Mouse (Mus musculus) liver, embryonic 12.5 days (tissue): ENCODE measurements around the gene 4930432K21Rik. TPM values are rescaled to one million over a fixed set of nuclear protein-coding genes. Genes with fewer than 3 reads are reported as not detected.

Experiments
- ATAC-seq: fragments of 200-750 bp; cut with Nextera tagmentation; 2 replicates; pipeline ENCODE4 v1.8.0; 2017; ENCODE audit warnings: moderate number of reproducible peaks, mild to moderate bottlenecking, moderate library complexity
- H3K27ac ChIP-seq: fragments of 300-500 bp; sonication (generic); 2 replicates; pipeline ENCODE4 v1.5.1; 2016; ENCODE audit warnings: mild to moderate bottlenecking
- H3K27me3 ChIP-seq: fragments of 300-500 bp; sonication (generic); replicated peaks from 2 replicates; pipeline ENCODE4 v1.6.1; 2016; ENCODE audit warnings: mild to moderate bottlenecking, moderate library complexity
- H3K36me3 ChIP-seq: fragments of 300-500 bp; sonication (generic); 2 replicates; pipeline ENCODE4 v1.6.1; 2016; ENCODE audit warnings: mild to moderate bottlenecking, moderate library complexity
- H3K4me1 ChIP-seq: fragments of 300-500 bp; sonication (generic); 2 replicates; pipeline ENCODE4 v1.6.1; 2016
- H3K4me2 ChIP-seq: fragments of 300-500 bp; sonication (generic); 2 replicates; pipeline ENCODE4 v1.6.1; 2016; ENCODE audit warnings: mild to moderate bottlenecking, moderate library complexity
- H3K4me3 ChIP-seq: fragments of 300-500 bp; sonication (generic); 2 replicates; pipeline ENCODE4 v1.5.1; 2016; ENCODE audit warnings: mild to moderate bottlenecking, moderate library complexity
- H3K9ac ChIP-seq: fragments of 300-500 bp; sonication (generic); 2 replicates; pipeline ENCODE4 v1.6.1; 2016; ENCODE audit warnings: mild to moderate bottlenecking, moderate library complexity
- H3K9me3 ChIP-seq: fragments of 300-500 bp; sonication (generic); replicated peaks from 2 replicates; pipeline ENCODE4 v1.6.1; 2016; ENCODE audit warnings: mild to moderate bottlenecking, moderate library complexity
- WGBS: fragments of 180-500 bp; shearing (Covaris S2); methylation state at CpG from one replicate; pipeline ENCODE4 v1.1.7; 2016; ENCODE audit not compliant: insufficient replicate concordance; 5-methylcytosine and 5-hydroxymethylcytosine counted together
- polyA plus RNA-seq: library from polyadenylated mRNA; unstranded; fragments of >200 nt; fragmentation: Nextera tagmentation; extraction: Ambion mirVana; gene quantifications from 2 replicates; pipeline ENCODE4 v1.2.1, GENCODE M21; 2016

The 4930432K21Rik gene
- polyA plus RNA-seq, 1 experiment from 2014 or later, result 0.58 TPM

DNA sequence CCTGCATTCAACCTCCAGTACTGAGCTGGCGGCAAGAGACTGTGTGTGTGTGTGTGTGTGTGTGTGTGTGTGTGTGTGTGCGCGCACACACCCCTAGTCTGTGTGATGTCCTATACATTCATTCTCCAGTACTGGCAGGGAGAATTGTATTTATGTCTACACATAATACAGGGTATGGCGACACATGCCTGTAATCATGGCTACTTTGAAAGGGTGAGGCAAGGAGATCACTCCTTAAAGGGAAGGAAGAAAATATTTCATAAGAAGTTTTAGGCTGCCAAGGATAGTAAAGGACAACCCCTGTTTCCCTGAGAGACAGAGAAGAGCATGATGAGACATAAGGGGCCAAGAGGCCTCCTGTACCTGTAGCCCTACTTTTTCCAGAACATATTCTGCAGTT lies 9.8 kb downstream of the 4930432K21Rik start:
- Histone ChIP-seq H3K4me1 (no peaks in the 10 kb centered on the region), H3K9me3 (no peaks in the 10 kb centered on the region), H3K36me3 (no peaks in the 10 kb centered on the region), H3K27ac (no peak overlapping the region), H3K27me3 (no peaks in the 10 kb centered on the region; the same call in 1 of the 2 replicates), H3K4me3 (no peak overlapping the region), H3K4me2 (no peak overlapping the region), H3K9ac (no peak overlapping the region)
- 72% methylated on average over 4 of the region's 4 CpGs for WGBS
- no peak for ATAC-seq

DNA sequence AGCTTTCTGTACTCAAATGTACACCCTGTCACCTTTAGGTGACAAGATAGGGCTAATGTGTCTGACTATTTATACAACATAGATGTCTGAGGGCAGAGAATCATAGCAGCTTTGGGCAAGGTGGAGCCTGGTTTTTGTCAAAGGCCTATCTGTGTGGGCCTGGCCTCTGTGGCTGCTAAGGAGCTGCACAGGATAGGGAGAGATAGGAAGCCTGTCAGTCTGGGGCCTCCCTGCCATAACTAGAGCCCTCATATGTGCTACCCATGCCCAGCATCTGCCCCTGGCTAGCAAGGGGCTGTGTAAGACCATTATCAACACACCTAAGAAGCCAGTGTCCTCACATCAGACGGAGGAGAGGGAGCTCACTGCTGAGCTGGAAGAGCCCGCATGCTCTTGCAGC lies 19.9 kb downstream of the 4930432K21Rik start:
- Histone ChIP-seq H3K4me2 (no peak overlapping the region), H3K9ac (no peak overlapping the region), H3K27ac (no peak overlapping the region), H3K36me3 (peaks cover 10% of the 10 kb centered on the region; the same call in 1 of the 2 replicates), H3K27me3 (0 out of 2 replicates have a peak, but pooled peaks cover 4% of the 10 kb centered on the region), H3K9me3 (no peaks in the 10 kb centered on the region), H3K4me3 (no peak overlapping the region), H3K4me1 (0 out of 2 replicates have a peak, but pooled peaks cover 5% of the 10 kb centered on the region)
- peak; percentile 58; the same call in 1 of the 2 replicates for ATAC-seq
- 65% methylated on average over 2 of the region's 2 CpGs for WGBS

DNA sequence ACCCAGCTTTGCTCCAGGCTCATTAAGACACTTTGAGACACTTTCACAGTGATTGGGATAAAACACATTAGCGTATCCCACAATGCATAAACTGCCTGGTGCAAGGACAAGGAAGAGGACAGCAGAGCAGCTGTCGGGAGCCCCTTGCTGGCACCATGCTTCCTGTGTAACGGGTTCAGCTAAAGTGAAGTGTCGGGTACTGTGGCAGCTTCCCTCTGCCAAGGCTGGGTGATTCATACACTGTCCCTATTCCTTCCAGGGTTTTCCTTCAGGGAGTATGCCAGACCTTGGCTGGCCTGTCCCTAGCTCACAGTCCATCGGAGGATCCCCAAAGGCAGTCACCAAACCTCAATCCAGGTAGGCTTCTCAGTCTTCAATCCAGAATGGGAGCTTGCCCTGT lies 22.3 kb downstream of the 4930432K21Rik start:
- Histone ChIP-seq H3K27ac (no peak overlapping the region), H3K9ac (no peak overlapping the region), H3K4me2 (no peak overlapping the region), H3K27me3 (0 out of 2 replicates have a peak, but pooled peaks cover 4% of the 10 kb centered on the region), H3K36me3 (peaks cover 12% of the 10 kb centered on the region; the same call in 1 of the 2 replicates), H3K4me3 (no peak overlapping the region), H3K4me1 (0 out of 2 replicates have a peak, but pooled peaks cover 5% of the 10 kb centered on the region), H3K9me3 (no peaks in the 10 kb centered on the region)
- ATAC-seq, result no peak
- WGBS, result 70% methylated on average over 5 of the region's 5 CpGs

DNA sequence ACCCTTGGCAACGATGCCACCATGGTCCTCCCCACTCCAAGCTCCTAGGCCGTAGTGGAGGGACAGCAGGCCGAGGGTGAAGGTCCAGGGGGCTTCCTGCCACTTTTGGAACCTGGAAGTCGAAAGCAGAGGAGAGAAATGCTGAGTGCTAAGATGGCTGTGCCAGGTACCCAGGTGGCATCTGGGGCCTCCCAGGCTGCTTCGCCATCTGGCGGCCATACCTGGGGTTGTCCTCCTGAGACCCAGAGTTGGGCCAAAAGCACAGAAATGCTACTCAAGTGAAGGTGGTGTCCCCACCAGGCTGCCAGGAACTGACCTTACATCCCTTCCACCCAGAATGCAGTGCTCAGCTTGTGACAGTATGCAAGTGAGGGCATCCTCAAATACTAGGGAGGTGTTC lies 26.0 kb downstream of the 4930432K21Rik start:
- peaks cover 7% of the 10 kb centered on the region for H3K4me1 ChIP-seq
- H3K9me3 ChIP-seq, result no peaks in the 10 kb centered on the region
- no peak overlapping the region for H3K4me3 ChIP-seq
- no peak overlapping the region for H3K27ac ChIP-seq
- no peak for ATAC-seq
- H3K4me2 ChIP-seq, result no peak overlapping the region
- peaks cover 12% of the 10 kb centered on the region; the same call in 1 of the 2 replicates for H3K36me3 ChIP-seq
- H3K9ac ChIP-seq, result no peak overlapping the region
- H3K27me3 ChIP-seq, result no peaks in the 10 kb centered on the region
- 62% methylated on average over 6 of the region's 6 CpGs for WGBS

DNA sequence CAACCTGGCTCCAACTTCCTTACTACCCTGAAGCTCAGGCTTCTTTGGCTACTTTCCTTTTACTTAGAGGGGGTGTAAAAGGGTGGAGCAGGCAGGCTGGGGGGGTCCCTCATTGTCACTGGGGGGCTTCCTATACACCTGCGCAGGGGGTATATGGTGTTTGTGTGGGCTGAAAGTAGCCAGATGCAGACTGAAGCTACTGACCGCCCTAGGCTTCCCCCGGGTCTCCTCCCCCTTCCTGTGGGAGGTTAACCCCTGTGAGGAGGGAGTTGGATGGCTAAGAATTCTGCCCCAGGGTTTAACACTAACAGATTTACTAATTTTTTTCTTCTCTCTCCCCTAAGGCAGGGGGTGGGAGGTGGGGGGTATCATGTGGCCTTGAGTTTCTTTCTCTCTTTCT lies 28.7 kb downstream of the 4930432K21Rik start:
- Histone ChIP-seq H3K36me3 (peaks cover 11% of the 10 kb centered on the region; the same call in 1 of the 2 replicates), H3K4me1 (peaks cover 28% of the 10 kb centered on the region), H3K27me3 (peaks cover 5% of the 10 kb centered on the region), H3K4me3 (no peak overlapping the region), H3K9ac (no peak overlapping the region), H3K27ac (no peak overlapping the region), H3K9me3 (no peaks in the 10 kb centered on the region), H3K4me2 (no peak overlapping the region)
- no peak for ATAC-seq
- 21% methylated on average over 3 of the region's 3 CpGs for WGBS

DNA sequence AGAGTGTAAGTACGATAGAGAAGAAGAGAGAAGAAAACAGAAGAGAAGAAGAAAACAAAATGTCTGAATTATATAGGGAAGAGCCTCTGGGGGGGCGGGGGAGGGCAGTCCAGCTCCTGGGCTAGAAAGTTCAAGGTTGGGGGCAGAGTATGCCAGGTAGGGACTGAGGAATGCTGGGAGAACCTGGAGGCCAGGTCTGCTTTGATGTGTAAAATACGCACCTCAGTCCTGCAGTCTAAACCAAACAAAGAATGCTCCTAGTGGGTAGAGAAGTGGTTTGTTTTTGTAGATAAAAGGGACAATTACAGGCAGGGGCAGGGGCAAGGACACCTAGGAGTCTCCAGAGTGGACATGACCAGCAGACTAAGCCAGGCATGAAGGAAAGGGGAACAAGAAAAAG lies 29.6 kb downstream of the 4930432K21Rik start:
- Histone ChIP-seq H3K4me1 (peaks cover 30% of the 10 kb centered on the region), H3K9ac (no peak overlapping the region), H3K36me3 (peaks cover 5% of the 10 kb centered on the region; the same call in 1 of the 2 replicates), H3K4me3 (no peak overlapping the region), H3K27me3 (peaks cover 12% of the 10 kb centered on the region), H3K4me2 (no peak overlapping the region), H3K9me3 (no peaks in the 10 kb centered on the region), H3K27ac (no peak overlapping the region)
- no peak for ATAC-seq
- 67% methylated on average over 3 of the region's 3 CpGs for WGBS

DNA sequence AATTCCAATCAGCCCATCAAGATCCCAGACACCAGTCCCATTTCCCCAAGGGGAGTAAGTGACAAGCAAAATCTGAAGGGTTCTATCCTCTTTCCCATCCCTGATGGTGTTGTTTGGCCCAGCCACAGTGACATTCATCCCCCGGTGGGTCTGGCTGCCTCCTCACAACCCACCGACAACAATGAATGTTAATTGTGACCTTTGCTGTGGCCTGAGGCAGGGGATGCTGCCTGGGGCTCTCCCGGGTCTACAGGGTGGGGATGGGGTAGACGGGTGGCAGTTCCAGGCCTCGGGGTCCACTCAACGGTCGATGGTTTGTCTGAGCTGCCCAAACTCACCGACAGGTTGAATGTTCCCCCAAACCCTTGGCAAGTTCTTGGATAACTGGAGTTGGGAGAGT lies 30.8 kb downstream of the 4930432K21Rik start:
- no peaks in the 10 kb centered on the region for H3K36me3 ChIP-seq
- WGBS, result 71% methylated on average over 8 of the region's 8 CpGs
- peaks cover 24% of the 10 kb centered on the region for H3K27me3 ChIP-seq
- no peak overlapping the region for H3K4me2 ChIP-seq
- no peak overlapping the region for H3K9ac ChIP-seq
- no peaks in the 10 kb centered on the region for H3K9me3 ChIP-seq
- H3K4me1 ChIP-seq, result peaks cover 42% of the 10 kb centered on the region
- H3K4me3 ChIP-seq, result no peak overlapping the region
- H3K27ac ChIP-seq, result no peak overlapping the region
- ATAC-seq, result no peak

DNA sequence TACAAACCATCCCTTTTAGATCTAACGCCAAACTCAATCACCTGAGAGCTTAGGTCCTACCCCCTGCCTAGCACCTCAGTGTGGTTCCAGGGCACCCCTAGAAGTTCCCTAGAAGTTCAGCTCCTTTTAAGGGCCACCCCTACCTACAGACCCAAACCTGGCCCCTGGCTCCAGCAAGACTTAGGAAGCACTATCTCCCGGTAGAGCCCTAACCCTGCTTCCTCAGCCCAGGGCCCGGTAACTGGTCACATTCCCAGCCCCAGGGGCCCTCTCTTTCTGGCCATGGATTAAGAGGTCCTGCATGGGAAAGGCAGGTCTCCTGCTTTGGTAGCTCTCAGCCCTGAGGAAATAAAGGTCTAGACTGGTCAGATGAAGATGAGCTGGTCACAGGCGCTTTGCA lies 32.1 kb downstream of the 4930432K21Rik start:
- Histone ChIP-seq H3K27ac (no peak overlapping the region), H3K36me3 (no peaks in the 10 kb centered on the region), H3K4me3 (no peak overlapping the region), H3K9ac (0 out of 2 replicates have a peak overlapping the region, but pooled peaks have one; percentile 2), H3K4me2 (peak overlapping the region; percentile 48), H3K4me1 (peaks cover 50% of the 10 kb centered on the region), H3K9me3 (no peaks in the 10 kb centered on the region), H3K27me3 (peaks cover 37% of the 10 kb centered on the region)
- ATAC-seq, result no peak
- WGBS, result 33% methylated on average over 4 of the region's 4 CpGs

DNA sequence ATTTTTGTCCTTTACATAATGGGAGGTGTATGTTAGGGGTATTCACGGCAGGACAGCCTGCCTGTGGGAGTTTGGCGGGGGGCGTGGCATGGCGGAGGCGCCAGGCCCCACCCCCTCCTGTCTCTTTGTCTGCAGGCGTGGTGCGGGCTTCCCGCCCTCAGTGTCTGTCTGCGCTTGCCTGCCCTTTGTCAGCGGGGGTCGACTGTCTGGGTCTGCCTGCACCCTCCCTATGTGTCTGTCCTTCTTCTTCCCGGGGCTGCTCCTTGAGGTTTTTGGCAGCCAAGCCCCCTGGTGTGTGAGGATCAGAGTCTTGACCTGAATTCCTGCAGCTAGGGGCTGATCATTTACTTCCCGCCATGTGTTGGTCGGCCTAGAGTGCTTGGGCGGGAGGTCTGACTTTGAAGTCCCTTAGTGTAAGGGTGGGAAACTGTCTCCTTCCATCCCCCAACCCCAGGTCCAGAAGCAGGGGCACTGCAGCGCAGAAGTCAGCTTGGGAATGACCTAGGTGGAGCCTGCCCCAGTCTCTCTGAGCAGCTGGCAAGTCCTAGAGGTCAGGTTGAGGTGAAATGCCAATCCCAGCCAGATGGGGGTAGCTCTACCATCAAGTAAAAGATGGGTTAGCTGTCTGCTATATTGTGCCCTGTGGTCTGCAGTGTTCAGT lies 32.8 kb downstream of the 4930432K21Rik start:
- Histone ChIP-seq H3K9me3 (no peaks in the 10 kb centered on the region), H3K4me3 (no peak overlapping the region; the same call in 1 of the 2 replicates), H3K36me3 (no peaks in the 10 kb centered on the region), H3K9ac (no peak overlapping the region), H3K4me1 (peaks cover 50% of the 10 kb centered on the region), H3K4me2 (peak overlapping the region; percentile 48), H3K27me3 (peaks cover 44% of the 10 kb centered on the region), H3K27ac (peak overlapping the region; percentile 15)
- peak; percentile 36; the same call in 1 of the 2 replicates for ATAC-seq
- WGBS, result 14% methylated on average over 16 of the region's 16 CpGs

DNA sequence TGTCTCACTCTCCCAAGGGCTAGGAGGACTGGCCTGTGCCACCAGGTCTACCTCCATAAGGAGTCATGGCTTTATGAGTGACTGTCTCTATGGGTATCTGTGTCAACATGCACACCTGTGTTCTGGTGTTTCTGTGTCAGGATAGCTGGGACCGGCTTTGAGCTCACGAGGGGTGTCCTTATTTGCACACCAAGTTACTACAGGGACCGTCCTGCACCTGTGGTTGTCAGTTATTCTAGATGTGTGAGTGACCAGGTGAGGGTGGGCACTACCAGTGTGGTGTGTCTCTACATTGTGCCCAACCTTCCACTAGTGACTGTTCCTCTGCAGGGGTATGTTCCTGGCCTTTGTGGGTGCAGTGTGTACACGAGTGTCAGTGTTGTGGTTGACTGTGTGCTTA lies 35.0 kb downstream of the 4930432K21Rik start:
- WGBS, result 63% methylated on average over 4 of the region's 4 CpGs
- Histone ChIP-seq H3K9ac (peak overlapping the region; percentile 68; the same call in 1 of the 2 replicates), H3K27me3 (peaks cover 48% of the 10 kb centered on the region), H3K36me3 (no peaks in the 10 kb centered on the region), H3K9me3 (no peaks in the 10 kb centered on the region), H3K4me3 (peak overlapping the region; percentile 58), H3K27ac (no peak overlapping the region), H3K4me1 (peaks cover 56% of the 10 kb centered on the region), H3K4me2 (peak overlapping the region; percentile 73)
- ATAC-seq, result no peak

DNA sequence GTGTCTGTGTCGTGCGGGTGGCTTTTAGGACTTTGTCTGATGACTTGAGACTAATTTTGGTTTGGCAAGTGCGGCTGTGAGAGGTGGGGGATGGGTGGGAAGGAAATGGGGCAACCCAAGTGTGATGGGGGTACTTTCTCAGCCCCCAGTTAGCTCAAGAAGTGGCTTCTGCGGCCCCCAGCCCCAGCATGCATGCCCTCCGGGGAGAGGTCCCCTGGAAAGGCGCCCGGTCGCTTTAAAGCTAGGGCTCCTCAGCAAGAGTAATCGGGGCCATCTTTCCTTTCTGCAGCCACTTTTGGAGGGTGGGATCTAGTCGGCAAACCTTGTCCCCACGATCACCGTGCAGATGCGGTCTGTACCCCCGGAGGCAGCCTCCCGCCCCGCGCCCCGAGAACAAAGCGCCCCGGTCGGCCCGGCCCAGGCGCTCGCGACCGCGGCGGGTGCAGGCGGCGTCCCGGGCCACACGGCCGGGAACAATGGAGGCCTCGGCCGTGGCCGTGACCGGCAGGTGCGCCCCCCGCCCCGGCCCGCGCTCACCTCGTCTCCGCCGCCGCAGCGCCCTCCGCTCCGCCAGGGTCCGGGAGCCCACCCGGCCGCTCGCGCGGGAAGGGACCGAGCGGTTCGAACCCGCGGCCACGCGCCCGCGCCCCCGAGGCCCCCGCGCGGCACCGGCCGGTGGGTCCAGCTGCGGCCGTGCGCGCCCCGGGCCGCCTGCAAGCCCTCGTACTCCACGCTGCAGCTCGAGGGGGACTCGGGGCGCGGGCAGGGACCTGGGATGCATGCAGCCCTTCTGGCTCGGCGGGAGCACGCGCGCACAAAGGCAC lies 35.6 kb downstream of the 4930432K21Rik start:
- ATAC-seq, result no peak
- Histone ChIP-seq H3K4me3 (peak overlapping the region; percentile 58), H3K36me3 (no peaks in the 10 kb centered on the region), H3K27me3 (peaks cover 48% of the 10 kb centered on the region), H3K27ac (peak overlapping the region; percentile 49; the same call in 1 of the 2 replicates), H3K4me2 (peak overlapping the region; percentile 73), H3K9ac (peak overlapping the region; percentile 68), H3K9me3 (no peaks in the 10 kb centered on the region), H3K4me1 (peaks cover 56% of the 10 kb centered on the region)
- WGBS, result 2% methylated on average over 74 of the region's 87 CpGs
